Mouse (Mus musculus): ENCODE measurements at regions not wholly inside any gene's neighbourhood (a gene's known extent, or its start where the extent isn't known, plus 50 kb on each side); places are given as distances from the start of the nearest gene placed in this dataset.

- Histone ChIP-seq H3K4me3 (replicated peaks; ENCODE audit: low read length) (no peak overlapping the region), H3K36me3 (ENCODE audit: control insufficient read depth, insufficient read depth, low read length) (no peaks in the 10 kb centered on the region), H3K27ac (replicated peaks; ENCODE audit: low read depth, low read length) (no peak overlapping the region), H3K4me1 (ENCODE audit: control insufficient read depth, insufficient read depth, low read length) (0 out of 2 replicates have a peak, but pooled peaks cover 5% of the 10 kb centered on the region), H3K27me3 (ENCODE audit: control insufficient read depth, insufficient read depth, low read length) (no peaks in the 10 kb centered on the region), H3K9ac (ENCODE audit: low read depth, low read length, severe bottlenecking) (no peak overlapping the region), H3K4me2 (replicated peaks; ENCODE audit: low read depth, low read length, severe bottlenecking) (no peak overlapping the region), H3K9me3 (ENCODE audit: control insufficient read depth, low read length) (no peaks in the 10 kb centered on the region)
- no peak for TF ChIP-seq POLR2A (IDR thresholded peaks at IDR 0.05; ENCODE audit: borderline replicate concordance, extremely low read depth, insufficient read depth, insufficient read length)
- ATAC-seq (ENCODE audit: low FRiP score, low read depth), result no peak
- no peak for DNase-seq (ENCODE audit: low spot score)
- 95% methylated on average over 6 of the region's 6 CpGs for WGBS
These were observed 56.5 kb upstream of the 1700024P04Rik start for GRCm38 (mm10) chr13:99040846-99041245.

- WGBS, result 85% methylated on average over 4 of the region's 4 CpGs
- no peak for TF ChIP-seq POLR2A (IDR thresholded peaks at IDR 0.05; ENCODE audit: borderline replicate concordance, extremely low read depth, insufficient read depth, insufficient read length)
- H3K9me3 ChIP-seq (ENCODE audit: control insufficient read depth, low read length), result no peaks in the 10 kb centered on the region
- H3K27ac ChIP-seq (replicated peaks; ENCODE audit: low read depth, low read length), result no peak overlapping the region
- ATAC-seq (ENCODE audit: low FRiP score, low read depth) (no peak), DNase-seq (ENCODE audit: low spot score) (no peak)
- H3K4me2 ChIP-seq (replicated peaks; ENCODE audit: low read depth, low read length, severe bottlenecking), result no peak overlapping the region
- no peak overlapping the region for H3K9ac ChIP-seq (ENCODE audit: low read depth, low read length, severe bottlenecking)
- H3K36me3 ChIP-seq (ENCODE audit: control insufficient read depth, insufficient read depth, low read length), result no peaks in the 10 kb centered on the region
- H3K27me3 ChIP-seq (ENCODE audit: control insufficient read depth, insufficient read depth, low read length), result no peaks in the 10 kb centered on the region
- no peak overlapping the region for H3K4me3 ChIP-seq (replicated peaks; ENCODE audit: low read length)
- H3K4me1 ChIP-seq (ENCODE audit: control insufficient read depth, insufficient read depth, low read length), result 0 out of 2 replicates have a peak, but pooled peaks cover 5% of the 10 kb centered on the region
These were observed 55.8 kb upstream of the 1700024P04Rik start for GRCm38 (mm10) chr13:99040171-99040570.

GRCm38 (mm10) chr13:99039063-99039385 is 54.7 kb upstream of the 1700024P04Rik start:
- no peaks in the 10 kb centered on the region for H3K27me3 ChIP-seq (ENCODE audit: control insufficient read depth, insufficient read depth, low read length)
- DNase-seq (ENCODE audit: low spot score), result no peak
- H3K9ac ChIP-seq (ENCODE audit: low read depth, low read length, severe bottlenecking), result no peak overlapping the region
- 82% methylated on average over 7 of the region's 7 CpGs for WGBS
- H3K4me2 ChIP-seq (replicated peaks; ENCODE audit: low read depth, low read length, severe bottlenecking), result no peak overlapping the region
- H3K9me3 ChIP-seq (ENCODE audit: control insufficient read depth, low read length), result no peaks in the 10 kb centered on the region
- ATAC-seq (ENCODE audit: low FRiP score, low read depth), result no peak
- H3K27ac ChIP-seq (replicated peaks; ENCODE audit: low read depth, low read length), result no peak overlapping the region
- TF ChIP-seq POLR2A (IDR thresholded peaks at IDR 0.05; ENCODE audit: borderline replicate concordance, extremely low read depth, insufficient read depth, insufficient read length), result no peak
- H3K4me3 ChIP-seq (replicated peaks; ENCODE audit: low read length), result no peak overlapping the region
- 0 out of 2 replicates have a peak, but pooled peaks cover 5% of the 10 kb centered on the region for H3K4me1 ChIP-seq (ENCODE audit: control insufficient read depth, insufficient read depth, low read length)
- H3K36me3 ChIP-seq (ENCODE audit: control insufficient read depth, insufficient read depth, low read length), result no peaks in the 10 kb centered on the region

- no peak for ATAC-seq (ENCODE audit: low FRiP score, low read depth)
- no peak for DNase-seq (ENCODE audit: low spot score)
- Histone ChIP-seq H3K27me3 (ENCODE audit: control insufficient read depth, insufficient read depth, low read length) (no peaks in the 10 kb centered on the region), H3K9me3 (ENCODE audit: control insufficient read depth, low read length) (no peaks in the 10 kb centered on the region), H3K4me2 (replicated peaks; ENCODE audit: low read depth, low read length, severe bottlenecking) (no peak overlapping the region), H3K27ac (replicated peaks; ENCODE audit: low read depth, low read length) (no peak overlapping the region), H3K36me3 (ENCODE audit: control insufficient read depth, insufficient read depth, low read length) (no peaks in the 10 kb centered on the region), H3K9ac (ENCODE audit: low read depth, low read length, severe bottlenecking) (no peak overlapping the region), H3K4me3 (replicated peaks; ENCODE audit: low read length) (no peak overlapping the region), H3K4me1 (ENCODE audit: control insufficient read depth, insufficient read depth, low read length) (0 out of 2 replicates have a peak, but pooled peaks cover 5% of the 10 kb centered on the region)
- WGBS, result 38% methylated on average over 15 of the region's 15 CpGs
- no peak for TF ChIP-seq POLR2A (IDR thresholded peaks at IDR 0.05; ENCODE audit: borderline replicate concordance, extremely low read depth, insufficient read depth, insufficient read length)
These were observed 54.1 kb upstream of the 1700024P04Rik start for GRCm38 (mm10) chr13:99038198-99039062.

GRCm38 (mm10) chr13:99037131-99037530 is 52.8 kb upstream of the 1700024P04Rik start:
- no peak overlapping the region for H3K9ac ChIP-seq (ENCODE audit: low read depth, low read length, severe bottlenecking)
- no peak for TF ChIP-seq POLR2A (IDR thresholded peaks at IDR 0.05; ENCODE audit: borderline replicate concordance, extremely low read depth, insufficient read depth, insufficient read length)
- no peak overlapping the region for H3K4me2 ChIP-seq (replicated peaks; ENCODE audit: low read depth, low read length, severe bottlenecking)
- no peak overlapping the region for H3K27ac ChIP-seq (replicated peaks; ENCODE audit: low read depth, low read length)
- no peak for DNase-seq (ENCODE audit: low spot score)
- no peaks in the 10 kb centered on the region for H3K9me3 ChIP-seq (ENCODE audit: control insufficient read depth, low read length)
- WGBS, result 94% methylated on average over 4 of the region's 4 CpGs
- H3K36me3 ChIP-seq (ENCODE audit: control insufficient read depth, insufficient read depth, low read length), result no peaks in the 10 kb centered on the region
- 0 out of 2 replicates have a peak, but pooled peaks cover 5% of the 10 kb centered on the region for H3K4me1 ChIP-seq (ENCODE audit: control insufficient read depth, insufficient read depth, low read length)
- no peaks in the 10 kb centered on the region for H3K27me3 ChIP-seq (ENCODE audit: control insufficient read depth, insufficient read depth, low read length)
- H3K4me3 ChIP-seq (replicated peaks; ENCODE audit: low read length), result no peak overlapping the region
- ATAC-seq (ENCODE audit: low FRiP score, low read depth), result no peak
